Mouse (Mus musculus) layer of hippocampus, postnatal 10 days (tissue): ENCODE data around the gene Fmo9. TPM values are rescaled to one million over a fixed set of nuclear protein-coding genes. Genes with fewer than 3 reads are reported as not detected.

Experiments used
- DNase-seq, 2 experiments: peaks; one replicate each; pipeline ENCODE4 v3.0.0; 2021; ENCODE audit warnings: low spot score in 2 of 2
- long read RNA-seq: library from polyadenylated mRNA; stranded (forward); transcript quantifications from one replicate; pipeline ENCODE4 v2.0.0, GENCODE M21; 2023
- microRNA-seq, 2 experiments: library from miRNA; unstranded; fragments of <30 nt; microRNA quantifications; one replicate each; pipeline ENCODE4 v1.2.0; 2021
- total RNA-seq, 2 experiments: library from RNA; stranded (reverse); gene quantifications; 2 replicates each; pipeline ENCODE4 v1.2.3; 2021

Gene Fmo9
- not detected for total RNA-seq
- long read RNA-seq: 0 reads

GRCm38 (mm10) chr1:166681745-166682144, at the start of gene Fmo9:
TSS of gene Fmo9 (minus strand) at chr1:166681845.
- DNase-seq: no peak

- no peak for DNase-seq
Measured at GRCm38 (mm10) chr1:166730886-166731285, 49.2 kb upstream of the Fmo9 start.

GRCm38 (mm10) chr1:166730215-166730614, 48.6 kb upstream of the Fmo9 start:
- no peak for DNase-seq

- DNase-seq: no peak
Measured at GRCm38 (mm10) chr1:166710861-166711260, 29.2 kb upstream of the Fmo9 start.

GRCm38 (mm10) chr1:166702270-166702912, 20.7 kb upstream of the Fmo9 start:
- DNase-seq: no peak

- DNase-seq: no peak
Measured at GRCm38 (mm10) chr1:166669264-166669663, 12.4 kb downstream of the Fmo9 start.

GRCm38 (mm10) chr1:166660800-166661199, 20.8 kb downstream of the Fmo9 start:
- DNase-seq: no peak

GRCm38 (mm10) chr1:166647593-166647992, 34.1 kb downstream of the Fmo9 start, which contains the start of gene Gm4847:
TSS of gene Gm4847 (minus strand) at chr1:166647693.
- DNase-seq: no peak

Small RNA genes within 50 kb of the gene (microRNA-seq; reads per million reads assigned to microRNA genes)
- gene Gm22992: 0 reads per million in 2 experiments

Other genes starting within 250 kb of the Fmo9 start
- not detected for gene Gm4846, start 184.3 kb downstream of the Fmo9 start, total RNA-seq
- not detected for gene Gm4847, start 34.2 kb downstream of the Fmo9 start, total RNA-seq